Mouse (Mus musculus) forebrain, embryonic 10.5 days (tissue): ENCODE data around the gene Vwce. TPM values are rescaled to one million over a fixed set of nuclear protein-coding genes. Genes with fewer than 3 reads are reported as not detected.
A peak's percentile ranks its signal among the peaks of the same experiment; 100 is the strongest.

Source experiments
- DNase-seq: peaks from one replicate; pipeline ENCODE4 v3.0.0-alpha.2; 2017; ENCODE audit warnings: low spot score; ENCODE audit errors: extremely low spot score
- H3K27ac ChIP-seq: fragments of 300-500 bp; sonication (generic); 2 replicates; pipeline ENCODE4 v1.5.1; 2016; ENCODE audit warnings: mild to moderate bottlenecking
- H3K27me3 ChIP-seq: fragments of 300-500 bp; sonication (generic); 2 replicates; pipeline ENCODE4 v1.6.1; 2016; ENCODE audit warnings: mild to moderate bottlenecking; ENCODE audit not compliant: poor library complexity, severe bottlenecking
- H3K36me3 ChIP-seq: fragments of 300-500 bp; sonication (generic); replicated peaks from 2 replicates; pipeline ENCODE4 v1.6.1; 2016; ENCODE audit warnings: mild to moderate bottlenecking, moderate library complexity
- H3K4me1 ChIP-seq: fragments of 300-500 bp; sonication (generic); 2 replicates; pipeline ENCODE4 v1.6.1; 2016
- H3K4me3 ChIP-seq: fragments of 300-500 bp; sonication (generic); 2 replicates; pipeline ENCODE4 v1.5.1; 2016; ENCODE audit warnings: mild to moderate bottlenecking, moderate library complexity
- H3K9me3 ChIP-seq: fragments of 300-500 bp; sonication (generic); 2 replicates; pipeline ENCODE4 v1.6.1; 2016; ENCODE audit warnings: mild to moderate bottlenecking, moderate library complexity
- WGBS: fragments of 180-500 bp; shearing (Covaris S2); methylation state at CpG from one replicate; pipeline ENCODE4 v1.1.7; 2016; 5-methylcytosine and 5-hydroxymethylcytosine counted together
- polyA plus RNA-seq: library from polyadenylated mRNA; unstranded; fragments of >200 nt; fragmentation: Nextera tagmentation; extraction: Ambion mirVana; gene quantifications from 2 replicates; pipeline ENCODE4 v1.2.1, GENCODE M21; 2016

Vwce gene
- polyA plus RNA-seq, 1 experiment from 2014 or later = 0.38 TPM

DNA sequence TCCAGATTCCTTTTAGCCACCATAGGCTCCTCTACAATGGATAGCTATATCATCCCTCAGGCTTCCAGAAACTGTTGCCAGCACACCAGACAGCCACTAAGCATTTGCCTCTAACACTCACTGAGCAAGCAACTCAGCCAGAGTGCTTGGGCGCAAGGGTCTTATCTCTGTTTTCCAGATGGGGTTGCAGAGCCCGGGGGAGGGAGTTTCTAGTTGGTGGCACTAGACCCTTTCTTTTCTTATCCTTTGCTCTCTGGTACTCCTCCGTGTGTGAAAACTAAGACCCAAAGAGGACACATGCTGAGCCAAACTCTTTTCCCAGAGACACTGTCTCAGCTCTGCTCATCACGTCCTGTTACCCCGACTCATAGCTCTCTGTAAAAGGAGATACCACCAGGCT lies 27.4 kb downstream of the Vwce start:
- no peak for DNase-seq
- Histone ChIP-seq H3K4me3 (no peak overlapping the region), H3K27ac (no peak overlapping the region), H3K27me3 (no peaks in the 10 kb centered on the region), H3K4me1 (no peaks in the 10 kb centered on the region), H3K36me3 (no peaks in the 10 kb centered on the region), H3K9me3 (no peaks in the 10 kb centered on the region)
- 79% methylated on average over 5 of the region's 5 CpGs for WGBS

DNA sequence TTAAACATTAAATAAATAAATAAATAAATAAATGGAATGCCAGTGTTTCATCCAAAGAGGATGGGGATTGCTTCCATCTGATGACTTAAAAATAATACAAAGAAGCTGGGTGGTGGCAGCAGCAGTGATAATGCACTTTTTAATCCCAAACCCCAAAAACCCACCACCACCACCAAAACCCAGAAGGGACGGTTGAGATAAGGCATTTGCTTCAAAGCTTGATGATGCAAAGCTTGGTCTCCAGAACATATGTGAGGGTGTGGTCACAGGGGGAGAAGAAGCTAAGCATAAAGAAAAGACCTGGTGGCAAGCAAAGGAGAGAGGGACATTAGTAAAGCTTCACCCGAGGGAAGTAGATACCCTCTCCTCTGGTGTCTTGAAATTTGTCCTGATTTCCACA lies 27.9 kb downstream of the Vwce start:
- Histone ChIP-seq H3K27me3 (no peaks in the 10 kb centered on the region), H3K4me3 (no peak overlapping the region), H3K36me3 (no peaks in the 10 kb centered on the region), H3K27ac (no peak overlapping the region), H3K9me3 (no peaks in the 10 kb centered on the region), H3K4me1 (no peaks in the 10 kb centered on the region)
- 90% methylated on average over 2 of the region's 2 CpGs for WGBS
- DNase-seq = no peak

DNA sequence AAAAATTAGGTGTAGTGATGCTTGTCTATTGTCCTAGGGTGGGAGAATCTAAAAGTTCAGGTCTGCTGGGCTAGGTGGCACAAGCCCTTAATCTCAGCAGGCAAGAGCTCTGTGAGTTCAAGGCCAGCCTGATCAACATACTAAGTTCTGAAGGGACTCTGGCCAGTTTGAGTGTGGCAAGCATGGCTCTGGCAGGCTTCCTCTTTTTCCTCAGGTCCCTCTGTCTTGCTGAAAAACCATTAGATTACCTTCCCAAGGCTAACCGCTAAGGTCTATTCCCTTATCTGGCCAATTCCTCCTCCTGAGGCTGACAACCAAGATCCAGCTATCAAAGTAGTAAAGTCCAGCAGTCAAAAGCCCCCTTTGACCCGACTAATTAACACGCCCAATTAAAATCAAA lies 28.7 kb downstream of the Vwce start:
- Histone ChIP-seq H3K27ac (0 out of 2 replicates have a peak overlapping the region, but pooled peaks have one; percentile 9), H3K4me3 (no peak overlapping the region), H3K4me1 (no peaks in the 10 kb centered on the region), H3K27me3 (no peaks in the 10 kb centered on the region), H3K36me3 (no peaks in the 10 kb centered on the region), H3K9me3 (no peaks in the 10 kb centered on the region)
- WGBS = 77% methylated on average over 3 of the region's 3 CpGs
- no peak for DNase-seq

DNA sequence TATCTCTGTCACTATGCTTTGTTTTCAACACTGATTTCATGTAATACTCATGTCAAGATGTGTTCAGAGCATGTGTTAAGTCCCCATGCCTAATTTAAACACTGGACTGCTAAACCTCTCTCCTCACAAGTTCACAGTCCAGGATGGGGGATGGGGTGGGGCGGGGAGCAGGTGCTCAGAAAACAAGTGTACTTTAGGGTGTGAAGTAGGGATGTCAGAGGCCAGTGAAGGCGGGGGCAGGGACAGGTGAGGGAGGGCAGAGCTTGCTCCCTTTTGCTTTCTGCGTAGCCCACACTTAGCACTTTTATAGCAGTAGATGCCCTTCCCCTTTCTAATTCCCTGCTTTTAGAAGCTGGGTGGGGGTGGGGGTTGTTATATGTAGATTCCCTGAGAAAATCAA lies 31.1 kb downstream of the Vwce start:
- WGBS = 62% methylated on average over 3 of the region's 3 CpGs
- Histone ChIP-seq H3K27me3 (no peaks in the 10 kb centered on the region), H3K4me1 (no peaks in the 10 kb centered on the region), H3K27ac (no peak overlapping the region), H3K4me3 (no peak overlapping the region), H3K9me3 (no peaks in the 10 kb centered on the region), H3K36me3 (no peaks in the 10 kb centered on the region)
- no peak for DNase-seq

DNA sequence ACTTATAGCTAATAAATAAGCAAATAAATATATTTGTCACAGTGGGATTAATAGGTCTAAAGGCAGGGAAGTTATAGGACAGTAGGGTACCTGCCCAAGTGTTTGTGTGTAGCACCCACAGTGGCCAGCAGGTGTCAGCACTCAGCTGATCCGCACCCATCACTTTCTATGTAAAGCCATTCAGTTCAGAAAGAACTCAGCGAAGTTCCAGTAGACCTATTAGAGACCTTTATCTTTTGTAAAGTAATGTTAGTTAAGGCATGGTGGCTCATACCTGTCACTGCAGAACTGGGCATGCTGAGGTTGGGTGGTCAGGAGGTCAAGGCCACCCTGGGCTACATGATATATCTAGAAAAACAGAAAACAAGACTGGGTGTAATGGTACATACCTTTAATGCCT lies 31.5 kb downstream of the Vwce start:
- 27% methylated on average over 2 of the region's 2 CpGs for WGBS
- H3K4me1 ChIP-seq = no peaks in the 10 kb centered on the region

DNA sequence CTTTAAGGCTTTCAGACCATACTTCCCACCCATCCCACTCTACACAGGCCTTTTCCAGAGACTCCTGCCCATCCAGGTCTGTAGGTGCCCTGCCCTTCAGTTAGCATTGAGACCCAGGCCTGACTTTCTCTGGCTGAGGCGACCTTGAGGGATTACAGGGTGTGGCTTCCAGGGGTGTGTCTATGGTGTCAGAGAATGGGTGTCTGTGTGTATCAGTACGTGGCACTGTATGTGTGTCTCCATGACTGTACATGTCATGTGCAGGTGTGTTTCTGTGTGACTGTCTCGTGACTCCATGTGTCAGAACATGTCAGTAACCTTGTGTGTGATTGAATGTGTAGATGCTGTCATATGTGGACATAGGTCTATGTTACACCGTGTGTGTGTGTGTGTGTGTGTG lies 37.3 kb downstream of the Vwce start:
- Histone ChIP-seq H3K9me3 (no peaks in the 10 kb centered on the region), H3K27ac (no peak overlapping the region), H3K36me3 (no peaks in the 10 kb centered on the region), H3K27me3 (no peaks in the 10 kb centered on the region), H3K4me3 (no peak overlapping the region), H3K4me1 (peaks cover 5% of the 10 kb centered on the region; the same call in 1 of the 2 replicates)
- no peak for DNase-seq
- 90% methylated on average over 4 of the region's 4 CpGs for WGBS

More for the DNA sequence above, 31.5 kb downstream of the Vwce start:
- Histone ChIP-seq H3K27ac (no peak overlapping the region), H3K27me3 (no peaks in the 10 kb centered on the region), H3K4me3 (no peak overlapping the region), H3K9me3 (no peaks in the 10 kb centered on the region), H3K36me3 (no peaks in the 10 kb centered on the region)
- DNase-seq = peak; percentile 49

DNA sequence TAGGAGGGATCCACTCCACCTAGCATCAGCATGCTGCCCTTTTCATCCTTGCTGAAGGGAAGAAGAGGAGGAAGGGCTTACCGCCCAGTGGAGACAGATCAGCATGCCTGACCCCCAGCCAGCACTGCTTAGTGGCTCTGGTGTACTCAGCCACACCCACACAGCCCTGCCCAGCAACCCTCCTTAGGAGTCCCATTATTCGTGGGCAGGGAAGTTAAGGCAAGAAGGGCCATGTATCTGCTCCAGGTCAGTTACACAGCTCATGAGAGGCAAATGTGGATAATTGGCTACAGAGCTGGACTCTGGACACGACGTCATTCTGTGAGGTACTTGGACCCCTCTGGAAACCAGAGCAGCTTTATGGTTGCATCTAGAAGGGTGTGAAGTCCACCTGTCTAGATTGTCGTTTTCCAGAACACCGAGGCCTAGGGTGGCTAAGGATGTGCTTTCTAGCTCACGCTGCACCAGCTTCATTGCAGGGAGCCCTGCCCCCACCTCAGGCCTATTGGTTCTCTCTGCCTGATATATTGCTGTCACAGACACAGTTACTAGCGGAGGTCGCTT lies 37.9 kb downstream of the Vwce start:
- no peak for DNase-seq
- H3K36me3 ChIP-seq = no peaks in the 10 kb centered on the region
- no peaks in the 10 kb centered on the region for H3K9me3 ChIP-seq
- H3K4me1 ChIP-seq = peaks cover 5% of the 10 kb centered on the region; the same call in 1 of the 2 replicates
- H3K27ac ChIP-seq = no peak overlapping the region
- no peaks in the 10 kb centered on the region for H3K27me3 ChIP-seq
- no peak overlapping the region for H3K4me3 ChIP-seq
- 73% methylated on average over 9 of the region's 9 CpGs for WGBS

DNA sequence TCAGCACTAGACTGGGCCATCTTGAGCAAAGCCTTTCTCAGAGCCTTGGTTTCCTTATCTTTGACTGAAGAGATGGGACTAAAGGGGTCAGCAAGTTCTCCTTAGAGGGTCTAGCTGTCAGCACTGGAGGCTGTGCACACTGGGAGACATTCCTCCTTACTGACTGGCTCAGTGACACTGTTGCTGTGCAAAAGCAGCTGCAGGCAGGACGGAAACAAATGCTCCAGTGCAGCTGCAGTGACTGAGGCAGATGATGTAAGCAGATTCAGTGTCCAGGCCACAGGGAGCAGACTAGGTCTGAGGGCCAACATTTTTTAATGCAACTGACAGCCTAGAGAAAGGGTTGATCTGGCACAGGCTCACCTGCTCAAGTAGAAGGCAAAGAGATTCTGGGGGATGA lies 39.3 kb downstream of the Vwce start:
- no peak for DNase-seq

DNA sequence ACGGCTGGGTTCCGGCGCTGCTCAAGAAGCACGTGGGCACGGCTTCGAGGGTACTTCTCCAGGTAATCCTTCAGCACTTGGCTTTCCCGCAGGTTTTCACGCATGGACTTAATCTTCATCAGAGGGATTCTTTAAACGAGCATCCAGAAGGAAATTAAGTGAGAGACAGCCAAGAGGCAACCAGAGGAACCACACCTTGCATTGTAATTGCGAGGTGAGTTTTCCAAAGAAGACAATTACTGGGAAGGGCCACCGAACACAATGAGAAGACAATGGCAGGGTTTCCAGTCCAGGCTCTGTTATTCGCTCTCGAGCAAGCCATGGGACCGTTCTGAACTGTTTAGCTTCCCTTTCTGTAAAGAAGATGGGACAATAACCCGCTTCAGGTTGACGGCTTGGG lies 42.6 kb downstream of the Vwce start:
- H3K27ac ChIP-seq = no peak overlapping the region
- DNase-seq = no peak
- 84% methylated on average over 16 of the region's 16 CpGs for WGBS
- H3K36me3 ChIP-seq = no peaks in the 10 kb centered on the region
- no peaks in the 10 kb centered on the region for H3K9me3 ChIP-seq
- no peaks in the 10 kb centered on the region for H3K27me3 ChIP-seq
- peaks cover 4% of the 10 kb centered on the region; the same call in 1 of the 2 replicates for H3K4me1 ChIP-seq
- H3K4me3 ChIP-seq = no peak overlapping the region

More for the DNA sequence above, 39.3 kb downstream of the Vwce start:
- Histone ChIP-seq H3K36me3 (no peaks in the 10 kb centered on the region), H3K27me3 (no peaks in the 10 kb centered on the region), H3K4me3 (no peak overlapping the region), H3K27ac (no peak overlapping the region), H3K9me3 (no peaks in the 10 kb centered on the region), H3K4me1 (peaks cover 5% of the 10 kb centered on the region; the same call in 1 of the 2 replicates)
- 50% methylated on average over 1 of the region's 1 CpGs for WGBS

DNA sequence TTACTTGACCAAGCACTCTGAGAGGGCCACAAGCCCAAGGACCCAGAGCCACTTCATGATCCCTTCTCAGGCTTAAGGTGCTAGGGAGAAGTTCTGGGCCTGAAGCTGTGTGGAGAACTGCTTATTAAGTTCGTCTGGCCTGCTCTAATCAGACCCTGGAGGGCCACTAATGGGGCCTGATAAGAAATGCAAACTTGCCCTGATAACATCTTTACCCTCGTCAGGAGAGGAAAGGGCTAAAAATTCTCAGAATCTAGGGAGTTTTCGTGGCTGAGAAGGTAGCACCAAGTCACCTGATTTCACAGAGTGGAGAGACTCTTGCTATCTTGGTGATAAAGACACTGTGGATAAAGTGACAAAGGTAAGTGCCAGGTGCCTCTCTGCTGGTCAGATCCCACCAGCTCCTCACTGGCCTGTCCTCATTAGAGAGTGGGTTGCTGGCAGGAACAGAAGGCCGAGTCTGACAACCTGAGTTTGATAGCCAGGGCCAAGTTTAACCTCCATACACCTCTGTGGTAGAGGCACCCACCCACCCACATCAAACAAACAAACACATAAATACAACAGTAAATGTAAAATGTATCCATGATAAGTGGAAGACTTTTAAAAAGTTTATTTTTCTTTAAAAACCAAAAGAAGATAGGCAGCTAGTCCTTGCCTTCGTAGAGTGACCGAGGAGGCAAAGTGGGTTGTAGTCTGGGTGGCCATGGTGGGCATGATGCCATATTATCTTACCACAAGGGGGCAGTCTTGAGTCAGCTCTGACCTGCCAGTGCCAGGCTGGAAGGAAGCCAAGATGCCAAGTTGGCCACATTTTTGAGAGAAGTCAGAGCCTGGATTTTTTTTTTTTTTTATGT lies 44.1 kb downstream of the Vwce start, which contains the start of gene Pga5:
Gene Pga5 (minus strand): TSS at position 157 of the 857 bp plus-strand sequence.
- peak; percentile 42 for DNase-seq
- H3K27me3 ChIP-seq = no peaks in the 10 kb centered on the region
- WGBS = 53% methylated on average over 6 of the region's 6 CpGs
- no peaks in the 10 kb centered on the region for H3K9me3 ChIP-seq
- no peaks in the 10 kb centered on the region for H3K36me3 ChIP-seq
- H3K4me3 ChIP-seq = no peak within 1 kb of the TSS
- no peaks in the 10 kb centered on the region for H3K4me1 ChIP-seq
- H3K27ac ChIP-seq = no peak within 1 kb of the TSS

DNA sequence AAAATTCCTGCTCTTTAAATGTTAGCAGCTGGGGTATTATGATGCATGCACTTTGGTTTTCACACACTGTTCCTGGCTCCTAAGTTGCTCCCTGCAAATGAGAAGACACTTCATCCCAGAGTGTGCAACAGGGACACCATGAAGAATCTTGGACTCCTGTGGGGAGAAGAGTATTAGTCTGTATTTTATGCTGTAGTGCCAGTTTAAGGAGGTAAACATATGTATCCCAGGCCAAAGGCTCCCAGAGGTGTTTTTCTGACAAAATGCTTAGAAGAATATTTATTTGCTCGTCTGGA lies 44.7 kb downstream of the Vwce start:
- no peaks in the 10 kb centered on the region for H3K27me3 ChIP-seq
- no peaks in the 10 kb centered on the region for H3K36me3 ChIP-seq
- no peak overlapping the region for H3K27ac ChIP-seq
- 71% methylated on average over 1 of the region's 1 CpGs for WGBS
- H3K4me1 ChIP-seq = no peaks in the 10 kb centered on the region
- no peak overlapping the region for H3K4me3 ChIP-seq
- no peak for DNase-seq
- H3K9me3 ChIP-seq = no peaks in the 10 kb centered on the region

DNA sequence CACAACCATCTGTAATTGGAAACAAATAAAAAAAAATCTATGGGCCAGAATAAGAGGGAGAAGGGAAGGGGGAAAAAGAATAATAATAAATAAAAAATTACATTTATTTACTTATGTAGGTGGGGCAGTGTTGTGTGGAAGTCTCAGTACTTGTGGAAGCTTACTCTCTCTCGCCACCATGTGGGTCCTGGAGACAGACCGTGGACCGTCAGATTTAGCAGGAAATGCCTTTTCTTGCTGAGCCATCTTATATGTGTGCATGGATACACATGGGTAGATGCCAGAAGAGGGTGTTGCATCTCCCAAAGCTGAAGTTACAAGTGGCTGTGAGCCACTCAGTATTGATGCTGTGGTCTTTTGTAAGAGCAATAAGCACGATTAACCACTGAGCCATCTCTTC lies 47.6 kb downstream of the Vwce start:
- Histone ChIP-seq H3K36me3 (no peaks in the 10 kb centered on the region), H3K27ac (no peak overlapping the region), H3K27me3 (no peaks in the 10 kb centered on the region), H3K4me3 (no peak overlapping the region), H3K9me3 (no peaks in the 10 kb centered on the region), H3K4me1 (no peaks in the 10 kb centered on the region)
- no peak for DNase-seq
- WGBS = 76% methylated on average over 4 of the region's 4 CpGs

DNA sequence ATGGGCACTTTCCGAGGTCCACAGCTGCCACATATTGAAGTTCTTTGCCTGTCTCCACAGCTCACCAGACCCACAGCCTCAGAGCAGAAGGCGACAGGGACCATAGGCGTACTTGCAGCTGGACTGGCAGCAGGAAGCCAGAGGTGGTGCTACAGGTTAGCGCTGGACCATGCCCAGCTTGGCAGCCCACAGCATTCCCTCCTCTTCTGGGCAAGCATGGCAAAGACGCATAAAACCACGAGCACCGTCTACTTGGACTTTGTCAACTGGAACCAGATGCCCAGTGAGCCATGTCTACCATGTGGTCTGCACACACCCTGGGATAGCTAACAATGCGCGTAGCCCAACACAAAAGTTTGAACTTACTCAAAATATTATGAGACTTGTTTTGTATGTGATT lies 51.1 kb downstream of the Vwce start:
- peaks cover 20% of the 10 kb centered on the region for H3K4me1 ChIP-seq
- 90% methylated on average over 9 of the region's 9 CpGs for WGBS
- DNase-seq = no peak
- H3K4me3 ChIP-seq = no peak overlapping the region
- no peak overlapping the region for H3K27ac ChIP-seq
- no peaks in the 10 kb centered on the region for H3K36me3 ChIP-seq
- no peaks in the 10 kb centered on the region for H3K27me3 ChIP-seq
- no peaks in the 10 kb centered on the region for H3K9me3 ChIP-seq
